Mouse (Mus musculus): ENCODE data around the gene Amigo2. TPM values are rescaled to one million over a fixed set of nuclear protein-coding genes. Genes with fewer than 3 reads are reported as not detected.

The Amigo2 gene
- total RNA-seq, 2 experiments from 2014 or later, result 5.1 to 6.8 TPM

DNA sequence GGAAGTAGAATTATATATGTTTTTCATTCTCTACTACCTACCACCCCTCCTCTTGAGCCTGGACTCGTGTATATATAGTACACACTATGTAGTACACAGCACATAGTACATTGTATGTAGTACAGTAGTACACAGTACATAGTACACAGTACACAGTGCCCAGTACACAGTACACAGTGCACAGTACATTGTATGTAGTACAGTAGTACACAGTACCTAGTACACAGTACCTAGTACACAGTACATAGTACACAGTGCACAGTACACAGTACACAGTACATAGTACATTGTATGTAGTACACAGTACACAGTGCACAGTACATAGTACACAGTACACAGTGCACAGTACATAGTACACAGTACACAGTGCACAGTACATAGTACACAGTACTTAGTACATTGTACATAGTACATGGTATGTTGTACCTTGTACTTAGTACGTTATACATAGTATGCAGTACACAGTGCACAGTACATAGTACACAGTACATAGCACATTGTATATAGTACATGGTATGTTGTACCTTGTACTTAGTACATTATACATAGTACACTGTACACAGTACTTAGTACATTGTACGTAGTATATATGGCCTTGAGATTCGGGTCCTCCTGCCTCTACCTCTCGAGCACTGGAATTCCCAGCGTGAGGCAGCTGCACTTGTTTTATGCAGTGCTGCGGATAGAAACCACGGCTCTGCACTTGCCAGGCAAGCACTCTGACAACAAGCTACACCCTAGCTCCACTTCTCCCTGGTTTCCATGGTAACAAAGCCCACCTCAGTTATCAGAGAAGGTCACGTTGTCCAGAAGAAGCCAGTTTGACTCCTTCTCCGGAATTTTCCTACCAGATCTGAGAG, 34.9 kb upstream of the Amigo2 start:
- TF ChIP-seq CTCF (IDR thresholded peaks at IDR 0.05), result no peak
- DNase-seq (ENCODE audit: extremely low spot score in 1 of 2, low spot score in 2 of 2), result no peak
- intact Hi-C loops (cut with DNase I), result no loop called here
- no peak overlapping the region for H3K4me3 ChIP-seq
- H3K27ac ChIP-seq, result no peak overlapping the region

DNA sequence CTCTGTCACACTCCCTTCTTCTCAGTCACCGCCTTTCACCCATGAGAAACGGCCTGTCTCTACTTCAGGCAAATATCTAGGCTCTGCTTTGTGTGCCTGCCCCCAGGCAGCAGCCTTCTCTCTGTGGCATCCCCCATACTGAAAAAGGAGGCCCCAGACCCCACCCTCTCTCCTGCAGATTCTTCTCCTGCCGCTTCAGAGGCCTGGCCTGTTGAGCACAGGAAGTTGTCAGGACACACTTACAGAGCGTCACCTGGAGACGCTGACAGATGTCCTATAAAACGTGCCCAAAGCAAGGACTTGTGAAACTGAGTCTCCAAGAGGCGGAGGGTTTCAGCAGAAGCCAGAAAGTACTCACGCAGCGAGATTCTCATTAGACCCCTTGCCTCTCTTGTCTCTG, 33.7 kb upstream of the Amigo2 start:
- Histone ChIP-seq H3K27ac (no peak overlapping the region), H3K4me3 (no peak overlapping the region)
- TF ChIP-seq CTCF (IDR thresholded peaks at IDR 0.05), result no peak
- no peak for DNase-seq (ENCODE audit: extremely low spot score in 1 of 2, low spot score in 2 of 2)
- intact Hi-C loops (cut with DNase I), result no loop called here

DNA sequence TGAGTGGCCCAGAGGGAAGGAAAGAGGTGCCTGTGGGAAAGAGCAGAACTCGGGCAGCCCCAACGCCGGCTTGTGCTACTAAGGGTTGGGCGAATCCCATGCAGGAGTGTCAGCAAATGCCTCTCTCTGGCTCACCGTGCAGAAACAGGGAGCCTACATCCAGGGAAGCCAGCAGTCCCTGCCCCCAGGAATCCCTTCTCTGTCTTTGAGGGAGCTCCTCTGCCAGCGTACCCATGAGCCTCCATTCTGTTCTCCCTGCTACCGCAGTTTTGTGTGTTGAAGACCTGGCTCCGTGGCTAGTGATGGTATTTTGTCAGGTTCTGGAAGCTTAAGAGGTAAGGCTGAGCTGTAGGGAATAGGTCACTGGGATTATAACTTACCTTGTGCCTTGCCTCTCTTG, 33.0 kb upstream of the Amigo2 start:
- DNase-seq (ENCODE audit: extremely low spot score in 1 of 2, low spot score in 2 of 2), result no peak
- no peak overlapping the region for H3K4me3 ChIP-seq
- no peak for TF ChIP-seq CTCF (IDR thresholded peaks at IDR 0.05)
- no peak overlapping the region for H3K27ac ChIP-seq
- intact Hi-C loops (cut with DNase I), result no loop called here

DNA sequence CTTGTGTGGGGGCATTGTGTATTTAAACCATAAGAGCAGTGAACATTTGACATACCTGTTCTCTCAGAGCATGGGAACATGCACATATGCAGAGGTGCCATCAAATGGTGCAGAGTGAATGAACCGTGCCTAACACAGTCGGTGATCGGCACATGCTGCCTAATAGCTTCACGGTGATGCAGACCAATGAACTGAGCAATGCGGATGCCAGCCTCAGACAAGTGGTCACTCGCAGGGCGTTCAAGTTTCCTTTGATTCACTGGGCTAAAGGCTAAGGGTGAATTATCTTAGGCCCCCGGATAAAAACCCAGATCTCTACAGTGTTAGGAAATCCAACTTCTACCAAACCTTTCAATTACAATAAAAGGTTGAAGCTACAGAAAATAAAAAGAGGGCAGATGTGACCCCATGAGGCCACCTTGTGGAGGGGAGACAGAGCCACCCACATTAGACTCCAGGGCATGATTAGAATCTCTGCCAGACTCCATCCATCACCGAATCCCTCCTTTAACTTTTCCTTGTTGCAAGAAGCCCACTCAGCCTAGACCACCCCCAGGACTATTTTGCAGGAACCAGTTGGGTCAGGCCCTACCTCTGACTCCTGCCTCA, 31.4 kb upstream of the Amigo2 start:
- intact Hi-C loops (cut with DNase I), result no loop called here
- Histone ChIP-seq H3K4me3 (no peak overlapping the region), H3K27ac (no peak overlapping the region)
- no peak for TF ChIP-seq CTCF (IDR thresholded peaks at IDR 0.05)
- DNase-seq (ENCODE audit: extremely low spot score in 1 of 2, low spot score in 2 of 2), result no peak

DNA sequence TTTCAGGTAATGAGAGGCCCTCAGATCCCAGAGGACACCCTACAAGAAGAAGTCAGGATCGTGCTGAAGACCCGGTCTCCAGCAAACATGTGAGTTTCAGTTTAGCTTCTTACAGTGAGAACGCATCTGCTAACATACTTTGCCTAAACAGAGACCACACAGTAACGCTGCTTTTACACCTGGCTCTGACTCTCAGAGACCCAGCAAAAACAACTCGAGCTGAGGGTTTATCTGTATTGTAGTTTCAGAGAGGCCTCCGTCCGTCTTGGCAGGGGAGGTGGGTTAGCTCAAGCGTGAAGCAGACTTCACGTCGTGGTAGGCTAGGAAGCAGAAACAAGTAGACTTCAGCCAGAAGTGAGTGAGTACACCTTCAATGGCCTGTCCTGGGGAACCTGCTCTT, 30.2 kb upstream of the Amigo2 start:
- no peak for DNase-seq (ENCODE audit: extremely low spot score in 1 of 2, low spot score in 2 of 2)
- no peak for TF ChIP-seq CTCF (IDR thresholded peaks at IDR 0.05)
- Histone ChIP-seq H3K4me3 (no peak overlapping the region), H3K27ac (no peak overlapping the region)
- intact Hi-C loops (cut with DNase I), result no loop called here

DNA sequence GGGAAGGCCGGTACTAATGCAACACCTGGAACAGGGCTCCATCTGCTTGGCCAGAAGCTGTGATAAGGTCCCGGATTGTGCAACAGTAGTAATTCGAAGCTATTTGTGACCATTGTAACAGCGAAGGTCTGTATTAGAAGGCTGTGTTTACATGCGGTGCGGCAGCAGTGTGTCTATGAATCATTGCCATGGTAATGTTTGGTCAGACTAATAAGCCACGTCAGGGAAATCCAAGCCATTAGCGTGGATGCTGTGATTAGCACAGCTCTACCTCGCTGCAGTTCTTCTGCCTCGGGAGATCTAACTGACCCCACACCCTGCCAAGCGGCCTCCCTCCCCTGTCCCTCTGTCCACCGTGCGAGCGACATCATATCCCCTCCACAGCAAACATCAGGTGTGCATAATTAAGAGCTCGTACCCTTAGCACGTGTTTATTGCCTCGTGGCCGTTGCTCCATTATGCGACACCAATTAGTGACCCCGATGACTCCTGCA, 29.6 kb upstream of the Amigo2 start:
- Histone ChIP-seq H3K27ac (no peak overlapping the region), H3K4me3 (no peak overlapping the region)
- intact Hi-C loops (cut with DNase I), result no loop called here
- DNase-seq (ENCODE audit: extremely low spot score in 1 of 2, low spot score in 2 of 2), result no peak
- TF ChIP-seq CTCF (IDR thresholded peaks at IDR 0.05), result no peak

DNA sequence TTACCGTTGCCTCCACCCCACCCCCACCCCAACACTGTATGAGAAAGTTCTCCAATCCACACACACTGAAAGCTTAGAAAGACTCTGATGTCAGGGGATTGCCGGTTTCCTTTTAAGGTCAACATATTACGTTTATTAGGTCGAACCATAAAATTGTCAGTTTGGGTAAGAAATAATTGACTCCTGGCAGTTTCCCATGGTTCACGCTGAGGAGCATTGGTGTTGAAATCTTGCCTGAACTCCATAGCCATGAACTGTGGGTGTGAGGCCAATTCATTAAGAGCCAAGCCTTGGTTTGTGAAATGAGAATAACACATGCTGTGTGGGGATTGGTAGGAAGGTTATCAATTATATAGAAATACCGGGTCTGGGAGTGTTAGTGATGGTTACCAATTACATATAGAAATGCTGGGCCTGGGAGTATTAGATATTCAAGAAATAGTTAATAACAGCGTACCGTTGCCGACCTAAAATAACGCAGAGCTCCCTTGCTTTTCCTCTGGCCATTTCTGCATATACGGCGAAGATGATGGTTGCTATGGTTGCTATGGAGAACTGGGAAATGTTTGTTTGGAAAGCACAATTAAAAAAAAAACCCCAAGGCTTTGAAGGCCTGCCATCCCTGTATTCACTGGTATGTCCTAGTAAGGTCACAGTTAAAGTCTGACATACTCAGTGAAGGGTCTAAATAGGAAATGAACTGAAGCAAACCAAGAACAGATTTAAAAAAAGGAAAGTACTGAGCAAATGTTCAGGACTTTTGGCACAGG, 28.7 kb upstream of the Amigo2 start:
- no peak for TF ChIP-seq CTCF (IDR thresholded peaks at IDR 0.05)
- intact Hi-C loops (cut with DNase I), result no loop called here
- no peak overlapping the region for H3K4me3 ChIP-seq
- DNase-seq (ENCODE audit: extremely low spot score in 1 of 2, low spot score in 2 of 2), result no peak
- no peak overlapping the region for H3K27ac ChIP-seq

DNA sequence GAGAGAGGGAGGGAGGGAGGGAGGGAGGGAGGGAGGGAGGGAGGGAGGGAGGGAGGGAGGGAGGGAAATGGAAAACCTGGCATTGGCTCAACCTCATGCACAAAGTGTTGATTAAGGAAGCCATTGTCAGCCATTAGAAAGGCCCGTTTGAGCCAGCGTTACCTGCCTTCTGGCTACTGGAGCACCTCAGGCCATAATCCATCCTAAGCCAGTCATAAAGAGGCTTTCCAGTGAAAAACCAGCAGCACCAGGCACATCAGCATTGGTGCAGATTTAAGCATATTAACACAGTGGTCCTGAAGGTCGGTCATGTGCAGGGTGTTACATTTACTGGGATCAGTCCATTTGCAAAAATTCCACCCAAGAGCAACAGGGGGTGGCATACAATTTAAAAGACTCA, 25.7 kb upstream of the Amigo2 start:
- TF ChIP-seq CTCF (IDR thresholded peaks at IDR 0.05), result no peak

DNA sequence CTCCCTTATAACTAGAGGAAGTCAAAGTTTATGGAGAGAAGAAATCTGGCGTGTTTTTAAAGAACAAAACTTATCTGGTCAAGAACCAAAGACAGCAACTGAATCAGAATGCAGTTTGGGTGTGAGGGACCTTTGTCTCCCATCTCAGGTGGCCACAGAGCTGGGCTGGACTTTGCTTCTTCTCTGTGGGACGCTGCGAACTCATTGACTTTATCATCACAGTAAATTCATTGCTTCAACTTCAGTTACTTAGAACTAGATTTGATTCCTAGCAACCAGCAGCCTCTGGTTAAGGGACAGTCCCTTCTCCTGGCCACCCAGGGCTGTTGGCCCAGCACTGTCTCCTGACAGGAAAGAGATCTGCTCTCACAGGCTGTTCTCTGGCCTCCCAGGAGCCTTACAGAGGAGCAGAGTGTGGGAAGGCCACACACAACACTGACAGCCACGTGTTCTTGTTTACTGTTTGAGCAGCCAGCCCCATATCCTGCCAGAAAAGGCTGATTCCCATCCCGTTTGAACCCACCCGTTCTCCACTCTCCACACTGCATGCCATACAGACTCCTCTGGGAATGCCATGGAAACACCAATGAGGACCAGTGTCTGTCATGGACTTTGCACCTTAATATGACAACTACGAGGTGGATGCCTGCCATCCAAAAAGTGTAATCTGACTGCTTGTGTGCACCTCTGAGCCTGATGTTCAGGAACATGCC, 25.1 kb upstream of the Amigo2 start:
- no peak for DNase-seq (ENCODE audit: extremely low spot score in 1 of 2, low spot score in 2 of 2)
- intact Hi-C loops (cut with DNase I), result no loop called here
- H3K4me3 ChIP-seq, result no peak overlapping the region
- H3K27ac ChIP-seq, result no peak overlapping the region
- TF ChIP-seq CTCF (IDR thresholded peaks at IDR 0.05), result no peak

More for the DNA sequence above, 25.7 kb upstream of the Amigo2 start:
- no peak overlapping the region for H3K27ac ChIP-seq
- no peak for DNase-seq (ENCODE audit: extremely low spot score in 1 of 2, low spot score in 2 of 2)
- no peak overlapping the region for H3K4me3 ChIP-seq
- intact Hi-C loops (cut with DNase I), result no loop called here

DNA sequence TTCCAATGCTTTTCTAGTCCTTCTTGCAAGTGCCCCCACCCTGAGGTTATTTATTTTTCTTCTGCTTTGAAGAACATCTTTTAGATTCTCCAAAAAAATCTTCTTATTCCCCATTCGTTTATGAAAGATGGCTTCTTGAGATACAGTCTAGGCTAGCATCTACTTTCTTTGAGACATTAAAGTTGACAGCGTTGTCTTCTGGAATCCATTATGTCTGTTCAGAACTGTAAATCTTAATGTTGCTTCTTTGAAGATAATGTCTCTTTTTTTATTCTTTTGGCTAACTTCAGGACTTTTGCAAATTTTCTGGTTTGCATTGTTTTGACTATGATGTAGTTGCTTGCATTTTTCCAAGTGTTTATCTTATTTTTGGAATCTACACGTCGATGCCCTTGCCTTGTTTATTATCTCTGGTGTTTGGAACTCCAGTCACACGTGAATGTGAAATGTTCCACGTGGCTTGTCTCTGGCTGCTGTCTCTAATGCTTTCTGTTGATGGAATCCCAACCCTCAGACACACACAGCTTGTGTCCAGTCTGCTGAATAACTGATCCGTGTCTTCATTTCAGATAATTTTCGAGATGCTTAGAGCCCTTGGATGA, 20.1 kb upstream of the Amigo2 start:
- intact Hi-C loops (cut with DNase I), result no loop called here
- TF ChIP-seq CTCF (IDR thresholded peaks at IDR 0.05), result no peak
- Histone ChIP-seq H3K4me3 (no peak overlapping the region), H3K27ac (no peak overlapping the region)
- DNase-seq (ENCODE audit: extremely low spot score in 1 of 2, low spot score in 2 of 2), result no peak

DNA sequence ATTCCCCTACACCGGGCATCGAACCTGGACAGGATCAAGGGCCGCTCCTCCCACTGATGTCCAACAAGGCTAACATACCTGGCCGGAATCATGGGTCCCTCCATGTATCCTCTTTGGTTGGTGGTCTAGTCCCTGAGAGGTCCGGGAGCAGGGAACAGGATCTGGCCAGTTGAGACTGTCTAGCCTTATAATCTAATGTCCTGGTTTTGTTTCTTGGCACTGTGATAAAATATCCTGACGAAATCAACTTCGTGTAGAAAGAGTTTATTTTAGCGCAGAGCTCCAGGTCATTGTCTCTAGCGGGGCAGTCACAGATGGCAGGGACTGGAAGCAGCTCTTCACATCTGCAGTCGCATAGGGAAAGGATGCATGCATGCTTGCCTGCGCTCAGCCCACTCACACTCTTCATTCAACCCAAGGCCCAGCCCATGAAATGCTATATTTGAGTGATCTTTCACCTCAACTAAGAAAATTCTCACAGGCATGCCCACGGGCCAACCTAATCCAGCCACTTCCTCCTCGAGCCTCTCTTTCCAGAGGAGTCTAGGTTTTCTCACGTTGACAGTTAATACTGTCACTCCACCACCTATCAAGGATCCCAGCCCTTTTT, 19.3 kb upstream of the Amigo2 start:
- TF ChIP-seq CTCF (IDR thresholded peaks at IDR 0.05), result no peak
- DNase-seq (ENCODE audit: extremely low spot score in 1 of 2, low spot score in 2 of 2), result no peak
- no peak overlapping the region for H3K4me3 ChIP-seq
- intact Hi-C loops (cut with DNase I), result no loop called here
- no peak overlapping the region for H3K27ac ChIP-seq

All from left cerebral cortex, adult 2 months (tissue).